Mouse (Mus musculus) gonadal fat pad, adult 2 months (tissue): ENCODE measurements at regions not wholly inside any gene's neighbourhood (a gene's known extent, or its start where the extent isn't known, plus 50 kb on each side); places are given as distances from the start of the nearest gene placed in this dataset.

Experiments used
- DNase-seq: peaks from one replicate; pipeline ENCODE4 v3.0.0-alpha.2; 2012; ENCODE audit warnings: low read depth

DNA sequence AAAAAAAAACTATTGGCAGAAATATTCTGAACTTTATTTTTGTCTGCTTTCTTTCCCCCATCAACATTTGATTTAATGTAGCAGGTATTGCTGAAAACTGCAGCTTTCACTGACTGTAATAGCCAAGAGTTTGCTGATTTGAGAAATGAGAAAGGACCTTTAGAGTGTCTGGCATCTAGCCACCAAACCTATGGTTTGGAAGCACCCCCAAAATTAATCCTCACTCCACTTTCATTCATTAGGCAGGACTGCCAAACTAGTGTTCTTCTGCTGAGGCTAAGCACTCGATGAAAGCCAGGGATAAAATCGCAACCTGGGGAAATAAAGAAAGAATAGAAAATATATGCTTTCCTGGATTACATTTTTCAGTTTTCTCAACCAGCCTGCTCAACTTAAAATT lies 320.4 kb downstream of the Atp6ap1l start:
- no peak for DNase-seq

DNA sequence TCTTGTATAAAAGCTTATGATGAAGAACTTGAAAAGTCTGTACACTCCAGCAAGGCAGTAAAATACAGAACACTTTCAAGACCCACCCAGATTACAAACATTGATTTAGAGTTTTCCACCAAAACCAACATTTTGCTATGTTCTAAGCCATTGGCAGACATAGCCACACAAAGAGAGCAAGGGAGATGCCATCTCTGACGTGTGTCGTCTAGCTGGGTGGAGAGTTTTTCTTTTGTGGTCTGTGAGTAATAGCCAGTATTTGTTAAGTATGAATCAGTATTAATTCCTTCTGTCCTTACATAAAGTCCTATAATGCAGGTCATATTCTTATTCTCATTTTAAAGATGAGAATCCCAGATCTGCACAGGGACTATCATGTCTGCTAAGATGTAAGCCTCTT lies 329.8 kb downstream of the Atp6ap1l start:
- DNase-seq, result no peak

DNA sequence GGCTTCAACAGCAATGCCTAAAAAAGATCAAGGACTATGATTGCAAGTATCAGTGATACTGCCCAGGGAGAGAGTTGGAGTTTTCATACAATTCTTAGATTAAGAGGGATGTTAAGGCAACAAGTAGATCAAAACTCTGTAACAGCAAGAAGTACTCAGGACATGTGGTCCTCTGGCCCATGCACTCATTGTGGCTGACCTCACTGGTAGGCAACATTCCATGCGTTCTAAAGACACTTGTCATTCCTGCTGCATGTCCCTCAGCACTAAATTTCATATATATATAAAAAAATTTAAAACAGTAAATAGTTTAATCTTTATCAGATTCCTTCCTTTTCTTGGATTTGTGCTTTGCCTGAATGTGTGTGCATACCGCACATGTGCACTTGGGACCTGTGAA lies 332.6 kb downstream of the Atp6ap1l start:
- no peak for DNase-seq

DNA sequence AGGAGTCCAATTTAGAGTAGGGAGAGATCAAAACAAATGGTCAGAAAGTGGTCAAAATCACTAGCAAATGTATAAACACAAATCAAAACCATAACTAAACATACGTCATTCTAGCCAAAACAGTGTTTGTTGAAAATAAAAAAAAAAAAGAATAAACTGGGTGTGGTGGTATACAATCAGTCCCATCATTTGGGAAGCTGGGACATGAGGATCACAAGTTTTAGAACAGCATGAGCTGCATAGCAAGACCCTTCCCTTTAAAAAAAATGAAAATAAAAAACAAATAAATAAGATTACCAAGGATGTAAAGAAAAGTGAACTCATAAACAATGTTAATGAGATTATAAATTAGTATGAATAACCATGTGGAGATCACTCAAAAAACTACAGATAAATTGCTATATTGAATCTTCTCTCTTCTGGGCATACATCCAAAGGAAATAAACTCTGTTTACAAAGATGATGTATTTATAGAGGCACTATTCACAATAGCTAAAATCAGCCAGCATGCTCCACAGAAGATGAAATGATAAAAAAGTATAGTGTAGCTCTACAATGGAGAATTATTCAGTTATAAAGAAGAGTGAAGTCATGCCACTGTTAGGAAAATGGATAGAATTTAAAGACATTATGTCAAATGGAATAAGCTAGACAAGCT lies 341.8 kb downstream of the Atp6ap1l start:
- no peak for DNase-seq

DNA sequence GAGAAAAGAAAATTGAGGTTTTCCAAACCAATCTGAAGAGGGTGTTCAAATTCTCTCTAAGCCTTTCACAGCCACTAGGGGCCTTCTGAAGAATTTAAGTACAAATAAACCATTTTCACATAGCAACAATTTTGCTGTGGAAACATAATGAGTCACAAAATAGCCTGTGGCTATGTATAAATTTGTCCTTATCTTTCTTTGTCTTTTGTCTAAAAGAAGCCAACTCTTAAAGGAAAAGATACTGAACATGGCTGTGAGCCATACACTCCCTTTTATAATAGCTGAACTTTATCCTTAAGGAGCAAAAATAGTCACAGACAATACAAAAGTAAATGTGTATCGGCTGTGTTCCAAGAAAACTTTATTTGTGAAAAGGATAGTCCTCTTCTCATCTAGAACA lies 345.1 kb downstream of the Atp6ap1l start:
- no peak for DNase-seq

DNA sequence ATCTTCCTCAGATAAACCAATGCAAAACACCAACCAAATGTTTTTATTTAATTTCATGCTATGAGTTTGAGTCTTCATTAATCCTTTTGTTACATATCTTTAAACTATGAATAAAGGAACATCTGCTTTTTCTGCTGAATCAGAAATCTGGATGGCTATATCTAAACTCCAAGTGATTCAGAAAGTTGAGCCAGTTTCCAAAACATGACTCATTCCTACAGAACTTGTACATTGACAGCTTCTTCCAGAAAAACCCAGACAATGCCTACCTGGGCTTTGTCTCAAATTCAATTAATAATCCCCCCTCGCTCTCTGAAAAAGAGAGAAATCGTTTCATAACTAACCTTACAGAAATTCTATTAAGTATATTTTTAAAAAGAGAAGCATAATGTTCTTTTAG lies 345.7 kb downstream of the Atp6ap1l start:
- no peak for DNase-seq

DNA sequence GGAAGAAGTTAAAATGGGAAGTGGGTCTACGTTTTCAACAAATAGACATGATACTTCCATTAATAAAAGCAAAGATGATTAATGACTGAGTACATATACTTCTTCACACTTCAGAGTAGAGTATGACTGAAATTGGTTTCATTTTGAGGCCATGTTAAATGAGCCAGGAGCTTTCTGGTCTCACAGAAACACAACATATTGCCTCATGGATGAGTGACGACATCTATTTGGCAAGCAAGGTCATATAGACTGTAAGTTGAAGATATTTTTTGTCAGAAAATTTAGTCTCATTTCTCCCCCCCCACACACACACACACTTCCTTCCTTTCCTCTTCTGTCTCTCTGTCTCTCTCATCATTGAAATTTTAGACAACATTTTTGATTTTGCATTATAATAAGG lies 354.0 kb downstream of the Atp6ap1l start:
- DNase-seq, result no peak

DNA sequence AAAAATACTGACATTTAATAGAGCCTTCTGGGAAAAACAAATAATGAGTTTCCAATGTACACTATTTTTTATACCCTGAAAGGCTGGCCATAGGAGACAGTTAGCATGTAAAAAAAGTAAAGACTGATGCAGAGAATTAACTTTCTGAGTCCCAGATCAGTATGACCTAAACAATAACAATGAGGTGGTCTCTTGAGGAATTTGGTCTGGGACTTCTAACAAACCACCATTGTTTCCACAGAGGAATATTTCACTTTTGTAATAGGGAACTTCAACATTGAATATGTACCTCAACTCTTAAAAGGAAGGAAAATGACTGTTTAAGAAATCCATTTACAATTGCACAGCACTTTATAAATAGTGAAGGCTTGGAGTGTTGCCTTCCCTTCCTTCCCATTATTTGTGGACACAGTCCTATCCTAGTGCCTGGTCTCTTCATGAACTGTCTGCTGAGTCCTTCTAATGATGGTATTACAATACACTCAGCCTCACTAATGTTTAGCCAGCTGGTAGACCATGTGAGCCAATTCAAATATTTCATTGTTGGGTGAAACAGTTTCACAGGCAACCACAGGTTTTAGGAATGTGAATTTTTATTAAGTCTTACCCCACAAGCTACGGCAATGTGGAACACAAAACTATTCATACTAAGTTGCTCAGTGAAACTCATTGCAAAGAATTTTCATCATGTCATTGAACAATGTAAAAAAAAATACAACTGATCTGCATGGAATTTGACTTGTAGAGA lies 358.7 kb downstream of the Atp6ap1l start:
- no peak for DNase-seq

DNA sequence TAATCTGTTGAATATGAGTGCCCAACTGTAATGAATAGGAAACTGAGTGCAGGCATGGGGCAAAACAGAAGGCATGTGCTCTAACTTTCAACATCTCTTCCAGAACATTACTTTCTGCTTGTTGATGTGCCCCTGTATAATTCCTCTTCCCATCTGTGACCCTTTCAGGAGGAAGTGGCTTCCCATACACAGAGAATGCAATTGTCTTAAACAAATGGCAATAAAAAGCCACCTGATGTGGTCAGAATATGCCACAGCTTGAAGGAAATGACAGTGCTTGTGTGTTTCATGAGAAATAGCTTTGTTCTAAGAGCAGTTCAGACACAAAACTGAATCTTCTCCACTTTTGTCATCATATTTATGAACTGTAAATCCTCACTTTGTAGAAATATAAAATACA lies 359.3 kb downstream of the Atp6ap1l start:
- DNase-seq, result no peak

DNA sequence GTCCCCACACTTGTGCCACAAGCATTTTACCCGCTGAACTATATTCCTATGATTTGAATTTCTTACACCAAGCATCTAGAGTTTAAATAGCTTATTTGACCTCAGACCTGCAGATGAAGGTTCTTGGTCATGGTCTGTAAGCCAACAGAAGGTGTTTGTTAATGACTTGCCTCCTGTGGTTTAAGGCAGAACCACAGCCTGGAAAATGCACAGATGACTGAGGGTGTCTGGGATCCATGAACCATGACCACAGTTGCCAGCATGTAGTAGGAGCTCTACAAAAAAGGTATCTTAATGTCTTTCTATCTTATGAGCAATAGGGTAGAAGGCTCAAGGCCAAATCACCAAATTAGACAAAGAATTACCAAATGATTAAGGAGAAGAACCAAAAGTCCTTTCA lies 367.6 kb downstream of the Atp6ap1l start:
- no peak for DNase-seq

DNA sequence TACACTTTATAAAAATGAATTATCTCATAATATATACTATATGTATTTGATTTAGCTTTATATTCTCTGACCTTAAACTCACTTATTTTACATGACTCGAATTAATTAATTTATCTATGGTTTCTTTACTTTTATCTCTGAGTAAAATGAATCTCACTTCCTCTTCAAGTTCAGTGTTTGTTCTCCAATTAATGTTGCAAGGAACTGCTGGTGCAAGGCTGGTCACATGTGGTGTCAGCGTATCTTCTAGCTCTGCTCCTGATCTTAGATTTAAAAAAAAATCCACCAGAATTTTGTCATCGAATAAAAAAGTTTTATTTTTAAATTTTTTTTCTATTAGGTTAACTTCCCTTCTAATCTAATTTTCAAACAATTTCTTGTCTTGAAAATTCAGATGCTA lies 378.2 kb downstream of the Atp6ap1l start:
- no peak for DNase-seq

DNA sequence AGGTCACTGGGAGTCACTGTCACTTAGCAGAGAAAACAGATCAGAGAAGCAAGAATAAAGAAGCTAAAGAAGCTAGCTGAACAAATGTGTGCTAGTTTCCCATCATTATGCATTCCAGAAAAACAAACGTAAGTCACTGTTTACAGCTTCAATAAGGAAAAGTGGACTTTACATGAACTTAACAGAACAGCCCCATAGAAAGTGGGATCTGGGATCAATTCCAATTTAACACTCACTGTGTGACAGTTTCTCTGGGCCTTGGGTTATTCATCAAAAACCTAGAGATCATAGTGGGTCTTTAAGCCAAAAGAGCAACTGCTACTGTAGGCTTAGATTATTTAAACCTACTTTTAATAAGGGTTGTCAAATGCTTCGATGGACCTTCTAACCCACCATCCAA lies 379.4 kb downstream of the Atp6ap1l start:
- DNase-seq, result no peak

DNA sequence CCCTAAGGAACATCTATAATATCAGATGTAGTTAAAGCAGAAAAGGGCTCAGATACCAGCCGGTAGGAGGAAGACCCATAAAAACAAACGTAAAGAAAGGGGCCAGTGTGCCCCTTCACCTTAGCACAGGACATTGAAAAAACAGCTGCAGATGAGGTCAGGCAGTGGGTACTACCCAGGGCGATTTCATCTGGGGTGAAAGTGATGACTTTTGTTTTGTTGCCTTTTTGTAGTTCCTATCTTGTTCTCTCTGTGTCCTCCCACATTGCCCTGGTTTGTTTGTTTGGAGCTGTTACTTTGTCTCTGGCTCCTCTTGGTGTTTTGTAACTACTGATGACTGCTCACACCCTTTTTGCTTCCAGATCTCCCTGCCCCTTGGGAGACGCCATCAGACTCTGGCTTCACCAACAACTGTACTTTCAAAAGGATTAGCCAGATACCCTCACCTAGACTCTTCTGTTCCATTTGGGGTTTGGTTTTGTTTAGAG lies 383.4 kb downstream of the Atp6ap1l start:
- DNase-seq, result no peak

DNA sequence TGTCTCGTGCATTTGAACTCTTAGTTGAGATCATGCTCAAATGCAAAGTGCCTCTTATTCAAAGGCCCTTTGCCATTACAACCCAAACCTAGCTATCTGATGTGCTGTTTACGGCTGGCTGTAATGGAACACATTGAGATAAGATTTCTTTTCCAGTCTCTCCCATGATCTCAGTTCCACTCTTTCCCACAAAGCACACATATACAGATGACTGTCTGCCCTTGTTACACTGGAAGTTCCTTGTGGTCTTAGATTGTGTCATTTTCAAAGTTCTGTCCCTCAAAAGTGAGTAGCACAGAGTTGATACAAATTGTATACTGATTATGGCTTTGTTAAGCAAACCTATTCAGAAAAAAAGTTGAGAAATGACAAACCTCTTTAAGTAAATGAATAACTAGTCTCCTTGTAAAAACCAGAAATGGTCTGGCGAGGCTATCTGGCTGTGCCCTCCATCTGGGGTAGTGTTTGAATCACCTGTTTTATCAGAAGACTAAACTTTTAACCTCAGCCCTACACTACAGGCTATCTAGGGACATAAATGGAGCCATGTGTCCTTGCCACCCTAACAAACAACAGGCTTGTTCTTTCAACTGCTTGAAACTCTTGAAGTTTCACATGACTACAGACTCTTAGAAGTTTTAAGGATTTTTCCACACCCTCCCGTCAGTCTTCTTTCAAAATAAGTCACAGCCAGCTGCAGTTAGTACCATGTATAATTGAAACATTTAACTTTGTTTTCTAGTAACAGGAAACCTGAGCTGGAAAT lies 384.0 kb downstream of the Atp6ap1l start:
- no peak for DNase-seq

DNA sequence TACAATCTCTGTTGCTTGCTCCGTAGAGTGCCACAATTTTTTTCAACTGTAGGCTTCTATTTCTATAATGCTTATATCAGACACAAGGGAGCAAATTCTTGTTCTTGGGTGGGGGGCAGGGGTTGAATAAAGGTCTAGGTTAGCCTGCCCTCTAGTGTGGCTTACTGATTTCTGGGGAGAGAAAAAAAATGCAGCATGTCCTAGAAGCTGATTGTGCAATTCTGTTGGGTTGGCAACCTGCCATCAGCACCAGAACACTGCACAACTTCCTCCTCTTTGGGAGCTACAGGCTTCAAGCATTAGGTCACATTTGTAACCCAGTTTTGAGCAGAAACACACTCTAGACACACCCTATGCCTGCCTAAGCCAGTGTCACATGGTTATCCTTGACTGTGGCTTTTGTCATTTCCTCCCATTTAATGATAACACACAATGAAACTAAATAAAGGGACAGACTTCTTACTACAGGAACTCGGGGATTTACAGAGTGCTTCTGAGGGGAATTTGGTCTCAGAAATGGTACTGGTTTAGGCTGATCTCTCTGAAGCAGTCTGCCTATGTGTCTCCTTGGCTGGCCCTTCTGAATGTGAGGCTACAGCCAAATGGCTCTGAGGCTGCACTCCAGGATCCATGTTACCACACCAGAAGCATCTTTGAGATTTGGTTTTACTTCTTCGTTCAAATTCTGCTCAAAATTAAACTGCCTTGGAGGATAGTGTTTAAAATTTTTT lies 389.2 kb downstream of the Atp6ap1l start:
- DNase-seq, result peak; percentile 31

DNA sequence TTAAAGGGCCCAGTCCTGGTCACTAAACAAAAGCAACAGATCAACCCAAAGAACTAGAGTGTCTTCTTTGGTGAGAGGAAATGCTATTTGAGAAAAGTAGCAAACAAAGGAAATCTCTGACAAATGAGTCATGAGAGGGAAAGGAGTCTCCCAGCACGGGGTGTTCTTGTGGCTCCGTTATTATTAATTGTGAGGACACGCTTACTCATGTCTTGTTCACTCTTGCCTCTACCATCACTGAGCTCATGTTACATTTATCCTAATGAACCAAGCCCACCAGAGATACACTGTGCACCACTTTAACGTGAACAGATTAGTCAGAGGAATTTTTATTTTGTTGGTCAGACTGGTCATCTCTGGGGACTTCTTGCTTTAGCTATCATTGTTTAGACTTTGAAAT lies 391.3 kb downstream of the Atp6ap1l start:
- DNase-seq, result no peak

DNA sequence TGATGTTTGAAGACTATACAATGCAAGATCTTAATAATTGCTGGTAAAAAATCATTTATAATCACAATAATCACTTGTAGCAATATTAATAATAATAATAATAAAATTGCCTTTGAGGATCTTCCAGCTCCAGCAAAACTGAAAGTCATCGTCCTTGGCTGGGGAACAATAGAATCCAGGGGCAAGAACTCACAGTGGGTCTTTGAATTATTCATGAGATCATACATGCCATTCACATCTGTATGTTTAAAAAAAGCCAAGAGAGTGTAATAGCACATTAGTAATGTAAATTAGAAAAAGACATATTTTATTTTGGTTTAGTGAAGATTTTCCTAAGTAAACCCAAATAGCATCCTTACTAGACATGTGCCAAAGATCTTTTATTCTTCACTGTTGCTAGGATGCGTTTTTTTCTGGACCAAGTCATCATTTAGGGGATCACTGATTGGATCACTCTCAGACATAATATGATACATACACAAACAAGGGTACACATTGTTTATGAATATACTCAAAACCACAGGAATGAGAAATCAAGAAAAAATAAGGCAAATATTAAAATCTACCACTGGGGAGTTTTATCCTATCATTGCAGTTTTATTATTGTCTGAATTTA lies 392.3 kb downstream of the Atp6ap1l start:
- DNase-seq, result no peak

DNA sequence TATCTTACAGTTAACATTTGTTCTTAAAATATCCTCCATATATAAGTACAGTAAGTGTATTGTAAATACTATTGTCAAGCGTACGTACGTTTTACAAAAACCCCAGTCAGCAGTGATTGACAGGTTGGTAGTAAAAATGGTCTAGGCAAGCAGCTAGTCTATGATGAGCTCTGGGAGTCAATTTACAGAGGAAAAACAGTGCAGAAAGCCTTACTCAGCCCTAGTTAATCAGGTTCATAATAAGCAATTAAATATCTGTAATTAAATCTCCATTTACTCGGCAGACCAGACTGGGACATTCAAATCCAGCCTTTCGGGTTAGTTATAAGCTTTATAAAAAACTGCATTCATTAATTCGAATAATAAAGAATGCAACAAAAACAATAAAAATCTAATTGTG lies 394.7 kb downstream of the Atp6ap1l start:
- DNase-seq, result no peak

DNA sequence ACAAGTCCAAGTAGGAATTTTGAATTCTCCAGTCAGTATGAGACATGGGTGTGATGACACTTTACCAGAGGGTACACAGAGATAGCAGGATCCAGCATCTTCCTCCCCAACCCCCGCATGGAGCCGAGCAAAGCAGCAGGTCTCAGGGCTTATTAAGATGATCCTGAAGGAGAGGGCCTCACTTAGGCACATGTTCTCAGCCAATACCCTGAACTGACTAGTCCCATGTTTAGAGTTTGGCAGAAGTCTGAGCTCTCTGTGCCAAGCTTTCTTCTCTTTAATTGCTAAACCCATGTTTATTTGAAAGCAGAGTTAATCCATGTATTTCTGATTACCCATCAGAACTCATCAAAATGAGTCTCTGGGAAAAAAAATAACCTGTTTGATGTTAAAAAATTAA lies 402.0 kb downstream of the Atp6ap1l start:
- DNase-seq, result no peak

DNA sequence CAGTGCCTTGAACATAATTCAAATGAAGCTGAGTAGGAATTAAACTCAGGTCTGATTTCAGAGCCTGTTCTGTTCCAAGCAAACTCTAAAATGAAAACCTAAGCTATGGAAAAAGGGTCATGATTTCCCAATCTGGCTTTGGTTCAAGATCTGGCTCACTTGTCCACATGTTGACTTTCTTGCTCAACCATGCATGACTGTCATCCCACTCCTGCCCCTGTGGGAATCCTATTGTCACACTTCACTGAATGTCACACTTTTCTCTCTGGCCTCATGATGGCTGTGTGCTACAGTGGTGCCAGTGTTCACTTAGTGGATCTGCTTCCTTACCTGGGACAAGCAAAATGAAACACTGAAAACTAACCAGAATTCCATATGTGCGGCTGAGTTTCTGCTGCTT lies 403.0 kb downstream of the Atp6ap1l start:
- peak; percentile 44 for DNase-seq

DNA sequence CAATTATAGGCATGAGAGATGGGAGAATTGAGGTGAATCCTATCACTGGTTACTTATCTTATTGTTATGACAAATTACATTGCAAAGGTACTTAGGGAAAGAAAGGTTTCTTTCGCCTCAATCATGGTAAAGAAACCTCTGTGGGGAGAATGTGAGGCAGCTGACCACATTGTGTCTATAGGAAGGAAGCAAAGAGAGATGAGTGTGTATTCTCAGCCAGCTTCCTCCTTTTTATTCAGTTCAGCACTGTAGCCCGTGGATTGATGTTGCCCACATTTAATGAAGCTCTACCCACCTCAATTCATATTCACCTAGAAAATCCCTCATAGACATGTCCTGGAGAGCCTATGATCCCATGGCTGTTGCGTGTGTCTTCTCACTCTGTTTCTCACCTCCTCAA lies 406.2 kb downstream of the Atp6ap1l start:
- DNase-seq, result no peak

DNA sequence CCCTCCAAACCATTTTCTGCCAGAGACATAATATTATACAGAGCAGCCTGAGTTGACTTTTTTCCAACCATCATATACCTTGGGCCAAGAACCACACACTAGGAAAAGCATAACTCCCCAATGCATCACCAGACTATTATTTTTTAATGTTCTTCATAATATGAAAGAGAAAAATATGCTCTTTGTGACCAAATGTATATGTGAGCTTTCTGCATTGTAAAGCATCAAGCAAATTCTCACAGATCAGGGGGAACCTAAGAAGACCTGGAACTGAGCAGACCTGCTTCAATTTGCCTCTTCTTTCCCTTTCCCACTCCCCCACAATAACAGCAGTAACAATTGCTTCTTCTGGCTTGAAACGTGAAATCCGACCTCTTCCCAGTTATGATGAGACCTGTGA lies 407.6 kb downstream of the Atp6ap1l start:
- no peak for DNase-seq
